Mouse (Mus musculus) stomach, embryonic 15.5 days (tissue): ENCODE results near the gene Rxfp4. TPM values are rescaled to one million over a fixed set of nuclear protein-coding genes. Genes with fewer than 3 reads are reported as not detected.

Experiments
- ATAC-seq: fragments of 200-750 bp; cut with Nextera tagmentation; 2 replicates; pipeline ENCODE4 v1.8.0; 2017; ENCODE audit warnings: low read depth, moderate number of reproducible peaks, moderate TSS enrichment; ENCODE audit not compliant: insufficient read depth, low FRiP score
- H3K27ac ChIP-seq: fragments of 300-500 bp; sonication (generic); 2 replicates; pipeline ENCODE4 v1.5.1; 2015; ENCODE audit warnings: mild to moderate bottlenecking, inconsistent platforms
- H3K27me3 ChIP-seq: fragments of 300-500 bp; sonication (generic); replicated peaks from 2 replicates; pipeline ENCODE4 v1.6.1; 2015; ENCODE audit warnings: inconsistent platforms
- H3K36me3 ChIP-seq: fragments of 300-500 bp; sonication (generic); 2 replicates; pipeline ENCODE4 v1.6.1; 2015; ENCODE audit warnings: inconsistent platforms
- H3K4me1 ChIP-seq: fragments of 300-500 bp; sonication (generic); 2 replicates; pipeline ENCODE4 v1.6.1; 2015; ENCODE audit warnings: inconsistent platforms
- H3K4me2 ChIP-seq: fragments of 300-500 bp; sonication (generic); 2 replicates; pipeline ENCODE4 v1.6.1; 2015; ENCODE audit warnings: mild to moderate bottlenecking, inconsistent platforms
- H3K4me3 ChIP-seq: fragments of 300-500 bp; sonication (generic); replicated peaks from 2 replicates; pipeline ENCODE4 v1.5.1; 2015; ENCODE audit warnings: inconsistent platforms
- H3K9ac ChIP-seq: fragments of 300-500 bp; sonication (generic); 2 replicates; pipeline ENCODE4 v1.6.1; 2015; ENCODE audit warnings: inconsistent platforms
- H3K9me3 ChIP-seq: fragments of 300-500 bp; sonication (generic); 2 replicates; pipeline ENCODE4 v1.6.1; 2016; ENCODE audit warnings: inconsistent platforms
- WGBS: fragments of 180-500 bp; shearing (Covaris S2); methylation state at CpG from one replicate; pipeline ENCODE4 v1.1.7; 2015; 5-methylcytosine and 5-hydroxymethylcytosine counted together
- polyA plus RNA-seq: library from polyadenylated mRNA; unstranded; fragments of >200 nt; fragmentation: Nextera tagmentation; extraction: Ambion mirVana; gene quantifications from 2 replicates; pipeline ENCODE4 v1.2.1, GENCODE M21; 2015

The Rxfp4 gene
- polyA plus RNA-seq, 1 experiment from 2014 or later: not detected

DNA sequence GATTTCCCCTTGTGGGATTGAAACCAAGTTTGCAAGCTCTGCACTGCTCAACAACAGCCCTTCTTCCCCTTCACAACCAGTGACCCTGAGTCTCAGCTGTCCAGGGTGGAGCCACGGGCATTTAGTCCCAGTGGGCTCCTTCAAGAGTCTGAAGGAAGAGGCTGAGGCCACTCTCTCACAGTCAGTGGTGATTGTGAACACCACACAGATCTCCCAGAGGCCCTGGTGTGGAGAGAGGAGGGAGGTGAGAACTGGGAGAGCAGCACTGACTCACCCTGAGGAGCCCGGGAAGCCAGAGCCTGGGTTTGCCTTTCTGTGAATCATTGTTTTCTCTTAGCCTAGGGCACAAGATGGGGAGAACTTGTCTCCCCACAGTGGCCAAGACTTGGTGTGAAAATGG lies 28.0 kb downstream of the Rxfp4 start:
- no peak for ATAC-seq
- H3K9me3 ChIP-seq: no peaks in the 10 kb centered on the region
- H3K9ac ChIP-seq: peak overlapping the region; percentile 4; the same call in 1 of the 2 replicates
- no peaks in the 10 kb centered on the region for H3K27me3 ChIP-seq
- peaks cover 44% of the 10 kb centered on the region for H3K4me1 ChIP-seq
- peak overlapping the region; percentile 97 for H3K27ac ChIP-seq
- H3K4me3 ChIP-seq: 0 out of 2 replicates have a peak overlapping the region, but pooled peaks have one; percentile 89
- 36% methylated on average over 2 of the region's 2 CpGs for WGBS
- peaks cover 12% of the 10 kb centered on the region for H3K36me3 ChIP-seq
- peak overlapping the region; percentile 74 for H3K4me2 ChIP-seq

DNA sequence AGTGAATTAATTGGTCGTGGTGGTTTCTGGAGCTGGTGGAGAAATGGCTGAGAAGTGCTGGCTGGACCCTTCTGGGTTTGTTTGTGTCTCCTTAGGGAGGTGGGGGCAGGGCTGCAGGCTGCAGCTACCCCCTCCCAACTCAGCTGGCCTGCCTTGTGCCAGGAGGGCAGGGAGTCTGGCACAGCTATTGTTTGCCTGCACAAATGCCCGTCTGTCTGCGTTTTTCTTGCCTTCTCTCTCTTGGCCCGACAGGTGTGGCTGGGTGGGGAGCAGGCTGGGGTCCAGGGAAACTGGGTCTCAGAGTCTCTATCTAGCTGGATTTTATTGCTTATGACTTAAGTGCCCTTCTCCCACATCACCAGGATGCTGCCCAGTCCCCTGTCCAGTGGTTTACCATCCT lies 28.6 kb downstream of the Rxfp4 start:
- Histone ChIP-seq H3K4me3 (peak overlapping the region; percentile 89), H3K4me1 (peaks cover 43% of the 10 kb centered on the region)

DNA sequence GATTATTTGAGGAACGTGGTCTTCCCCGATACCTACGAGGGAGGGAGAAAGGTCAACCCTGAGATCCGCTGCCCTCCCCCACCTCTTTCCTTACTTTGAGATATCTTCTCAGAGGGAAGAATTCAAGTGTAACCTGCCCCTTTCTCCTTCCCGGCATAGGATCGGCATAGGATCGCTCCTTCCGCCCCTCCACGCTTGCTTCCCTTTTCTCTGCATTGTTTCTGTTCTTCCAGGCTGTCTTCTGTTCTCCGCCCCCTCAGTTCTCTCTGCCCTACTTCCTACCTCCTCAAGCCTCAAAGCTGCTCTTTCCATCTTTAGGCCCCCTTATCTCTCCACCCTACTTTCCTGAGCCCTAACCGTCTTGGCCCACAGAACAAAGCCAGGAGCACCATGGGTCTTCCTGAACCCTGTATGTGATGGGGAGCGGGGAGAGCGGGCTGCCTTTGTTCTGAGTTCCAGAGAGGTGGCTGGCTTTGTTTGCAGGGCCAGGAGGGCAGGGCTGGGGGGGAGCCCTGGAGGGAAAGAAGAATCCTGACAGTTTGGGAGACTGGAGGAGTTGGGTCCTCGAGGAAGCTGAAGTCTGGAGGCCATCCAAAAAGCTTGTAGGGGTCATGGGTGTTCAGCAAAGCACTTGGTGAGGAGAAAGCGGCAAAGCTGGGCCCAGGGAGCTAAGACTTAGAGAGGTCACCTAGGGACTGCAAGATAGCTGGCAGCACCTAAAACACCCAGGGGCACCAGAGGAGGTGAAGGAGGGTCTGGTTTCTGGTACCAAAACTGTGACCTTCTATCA lies 29.4 kb downstream of the Rxfp4 start:
- peak overlapping the region; percentile 97 for H3K27ac ChIP-seq
- H3K9ac ChIP-seq: peak overlapping the region; percentile 93
- no peaks in the 10 kb centered on the region for H3K27me3 ChIP-seq
- H3K4me3 ChIP-seq: peak overlapping the region; percentile 89
- peaks cover 43% of the 10 kb centered on the region for H3K4me1 ChIP-seq
- under 1% methylated on average over 15 of the region's 15 CpGs for WGBS
- peak overlapping the region; percentile 74 for H3K4me2 ChIP-seq
- H3K36me3 ChIP-seq: 0 out of 2 replicates have a peak, but pooled peaks cover 6% of the 10 kb centered on the region
- ATAC-seq: no peak
- H3K9me3 ChIP-seq: no peaks in the 10 kb centered on the region

More for the DNA sequence above, 28.6 kb downstream of the Rxfp4 start:
- Histone ChIP-seq H3K9me3 (no peaks in the 10 kb centered on the region), H3K36me3 (0 out of 2 replicates have a peak, but pooled peaks cover 6% of the 10 kb centered on the region), H3K27me3 (no peaks in the 10 kb centered on the region), H3K9ac (no peak overlapping the region), H3K27ac (peak overlapping the region; percentile 97), H3K4me2 (peak overlapping the region; percentile 74)
- WGBS: 15% methylated on average over 4 of the region's 4 CpGs
- ATAC-seq: no peak

DNA sequence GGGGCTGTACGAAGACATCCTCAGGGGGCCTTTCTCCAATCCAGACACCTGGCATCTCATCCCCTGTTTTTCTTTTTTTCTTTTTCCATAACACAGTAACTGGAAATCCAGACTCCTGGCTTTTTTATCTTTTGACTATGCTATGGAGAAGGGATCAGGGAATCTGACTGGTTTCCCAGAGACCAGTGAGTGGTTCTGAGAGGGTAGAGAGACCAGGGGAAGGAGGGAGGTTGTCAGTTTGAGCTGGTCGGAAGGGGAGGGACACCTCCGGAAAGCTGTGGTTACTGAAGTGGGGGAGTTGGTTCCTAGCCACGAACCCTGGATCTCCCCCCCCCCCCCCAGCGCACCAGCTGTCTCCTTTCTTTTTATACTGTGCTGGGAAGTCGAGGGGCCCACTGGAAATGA lies 30.0 kb downstream of the Rxfp4 start:
- H3K27me3 ChIP-seq: no peaks in the 10 kb centered on the region
- peak overlapping the region; percentile 74 for H3K4me2 ChIP-seq
- H3K4me3 ChIP-seq: peak overlapping the region; percentile 89
- H3K27ac ChIP-seq: peak overlapping the region; percentile 97
- H3K9me3 ChIP-seq: no peaks in the 10 kb centered on the region
- H3K4me1 ChIP-seq: peaks cover 45% of the 10 kb centered on the region
- WGBS: 0% methylated on average over 5 of the region's 6 CpGs
- 0 out of 2 replicates have a peak, but pooled peaks cover 6% of the 10 kb centered on the region for H3K36me3 ChIP-seq
- peak; percentile 14; the same call in 1 of the 2 replicates for ATAC-seq
- H3K9ac ChIP-seq: peak overlapping the region; percentile 93; the same call in 1 of the 2 replicates

DNA sequence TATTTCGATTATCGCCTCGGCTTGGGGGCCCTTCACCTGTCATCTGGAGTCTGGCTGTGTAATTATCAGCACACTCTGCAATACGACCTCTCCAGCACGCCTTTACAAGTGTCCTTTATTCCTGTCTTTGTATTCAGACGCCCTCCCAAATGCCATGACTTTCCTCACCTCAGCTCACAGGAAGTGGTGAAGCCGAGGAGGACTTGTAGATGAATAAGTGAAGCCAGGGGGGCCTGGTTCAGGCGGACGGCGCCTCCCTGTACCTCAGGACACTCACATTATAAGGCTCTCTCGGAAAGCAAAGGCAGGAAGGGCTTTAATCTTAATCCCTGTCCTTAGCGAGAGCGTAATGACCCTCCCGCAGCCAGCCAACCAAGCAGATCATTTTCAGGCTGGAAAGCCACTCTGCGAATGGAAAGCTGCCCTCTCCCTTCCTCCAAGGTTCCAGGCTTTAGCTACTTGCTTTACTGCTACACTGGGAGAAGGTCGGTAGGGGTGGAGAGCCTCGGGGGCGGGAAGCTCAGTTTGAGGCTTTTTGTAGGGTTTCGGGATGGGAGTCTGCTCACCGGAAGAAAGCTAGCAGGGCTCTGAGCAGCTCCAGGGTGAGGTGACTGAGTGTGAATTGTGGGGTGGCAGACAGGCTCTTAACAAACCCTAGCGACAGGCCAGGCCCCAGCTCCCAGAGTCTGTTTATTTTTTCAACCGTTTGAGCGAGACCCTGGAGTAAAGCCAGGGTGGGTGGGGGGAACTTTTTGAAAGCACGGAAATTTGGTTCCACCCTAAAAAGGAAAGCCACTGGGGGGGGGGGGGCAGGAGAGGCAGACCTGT lies 30.6 kb downstream of the Rxfp4 start:
- under 1% methylated on average over 24 of the region's 24 CpGs for WGBS
- H3K27ac ChIP-seq: peak overlapping the region; percentile 97

DNA sequence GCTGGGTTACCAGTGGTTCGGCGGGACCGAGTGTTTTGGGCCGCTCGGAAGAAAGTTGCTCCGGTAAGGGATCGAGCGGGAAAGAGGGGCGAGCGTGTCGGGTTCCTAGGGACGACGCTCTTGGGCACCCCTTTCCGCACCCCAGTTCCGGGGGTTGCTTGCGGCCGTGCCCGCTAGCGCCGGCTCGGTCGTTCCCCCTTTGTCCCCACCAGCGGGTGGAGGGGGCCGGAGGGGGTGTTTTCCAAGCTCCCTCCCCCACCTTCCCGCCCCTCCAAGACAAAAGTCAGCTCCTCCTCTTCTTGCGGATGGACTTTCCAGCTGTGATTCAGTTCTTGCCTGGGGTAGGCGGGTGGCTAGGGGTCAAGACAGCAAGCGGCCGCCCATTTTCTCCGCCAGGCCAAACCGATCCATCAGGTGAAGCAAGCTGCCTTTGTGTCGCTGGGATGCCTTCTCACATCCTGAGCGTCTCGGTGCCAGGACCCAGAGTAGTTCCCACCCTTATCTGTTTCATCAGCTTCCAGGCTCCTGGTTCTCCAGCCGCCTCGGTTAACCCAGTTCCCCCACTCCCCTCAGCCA lies 31.3 kb downstream of the Rxfp4 start:
- under 1% methylated on average over 32 of the region's 36 CpGs for WGBS
- peaks cover 39% of the 10 kb centered on the region for H3K4me1 ChIP-seq

More for the DNA sequence above, 30.6 kb downstream of the Rxfp4 start:
- Histone ChIP-seq H3K4me1 (peaks cover 44% of the 10 kb centered on the region), H3K9ac (peak overlapping the region; percentile 93), H3K4me2 (peak overlapping the region; percentile 74), H3K36me3 (0 out of 2 replicates have a peak, but pooled peaks cover 6% of the 10 kb centered on the region), H3K4me3 (peak overlapping the region; percentile 89), H3K9me3 (no peaks in the 10 kb centered on the region), H3K27me3 (no peaks in the 10 kb centered on the region)
- ATAC-seq: peak; percentile 12; the same call in 1 of the 2 replicates

DNA sequence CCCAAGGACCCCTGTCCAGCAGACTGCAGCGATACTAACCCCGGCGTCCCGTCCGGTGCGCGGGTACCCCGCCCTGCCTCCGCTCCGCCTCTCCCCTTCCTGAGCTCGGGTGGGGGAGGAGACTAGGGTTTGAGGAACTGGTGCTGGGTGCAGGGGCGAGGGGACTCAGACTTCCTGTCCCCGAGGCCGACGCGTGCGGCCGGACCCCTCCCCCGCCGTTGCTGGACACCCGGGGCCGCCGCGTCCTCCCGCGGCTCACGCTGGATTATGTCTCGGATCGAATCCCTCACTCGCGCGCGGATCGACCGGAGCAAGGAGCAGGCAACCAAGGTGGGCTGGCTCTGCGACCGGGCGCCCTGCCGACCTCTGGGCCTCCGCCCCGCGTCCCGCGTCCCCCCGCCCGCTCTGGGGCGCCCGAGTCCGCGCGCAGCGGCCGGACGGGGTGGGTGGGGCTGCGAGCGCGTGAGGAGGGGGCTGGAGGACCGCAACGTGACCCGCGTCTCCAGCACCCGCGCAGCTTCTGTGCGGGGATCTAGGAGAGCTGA lies 31.9 kb downstream of the Rxfp4 start:
- Histone ChIP-seq H3K4me3 (peak overlapping the region; percentile 89), H3K36me3 (0 out of 2 replicates have a peak, but pooled peaks cover 1% of the 10 kb centered on the region), H3K4me2 (peak overlapping the region; percentile 74), H3K9ac (peak overlapping the region; percentile 93), H3K27me3 (no peaks in the 10 kb centered on the region), H3K4me1 (peaks cover 41% of the 10 kb centered on the region), H3K9me3 (no peaks in the 10 kb centered on the region), H3K27ac (peak overlapping the region; percentile 97)
- peak; percentile 67 for ATAC-seq
- WGBS: under 1% methylated on average over 62 of the region's 64 CpGs

More for the DNA sequence above, 31.3 kb downstream of the Rxfp4 start:
- Histone ChIP-seq H3K27me3 (no peaks in the 10 kb centered on the region), H3K9me3 (no peaks in the 10 kb centered on the region), H3K27ac (peak overlapping the region; percentile 97), H3K4me2 (peak overlapping the region; percentile 74), H3K4me3 (peak overlapping the region; percentile 89), H3K36me3 (0 out of 2 replicates have a peak, but pooled peaks cover 6% of the 10 kb centered on the region), H3K9ac (peak overlapping the region; percentile 93)
- peak; percentile 28; the same call in 1 of the 2 replicates for ATAC-seq

DNA sequence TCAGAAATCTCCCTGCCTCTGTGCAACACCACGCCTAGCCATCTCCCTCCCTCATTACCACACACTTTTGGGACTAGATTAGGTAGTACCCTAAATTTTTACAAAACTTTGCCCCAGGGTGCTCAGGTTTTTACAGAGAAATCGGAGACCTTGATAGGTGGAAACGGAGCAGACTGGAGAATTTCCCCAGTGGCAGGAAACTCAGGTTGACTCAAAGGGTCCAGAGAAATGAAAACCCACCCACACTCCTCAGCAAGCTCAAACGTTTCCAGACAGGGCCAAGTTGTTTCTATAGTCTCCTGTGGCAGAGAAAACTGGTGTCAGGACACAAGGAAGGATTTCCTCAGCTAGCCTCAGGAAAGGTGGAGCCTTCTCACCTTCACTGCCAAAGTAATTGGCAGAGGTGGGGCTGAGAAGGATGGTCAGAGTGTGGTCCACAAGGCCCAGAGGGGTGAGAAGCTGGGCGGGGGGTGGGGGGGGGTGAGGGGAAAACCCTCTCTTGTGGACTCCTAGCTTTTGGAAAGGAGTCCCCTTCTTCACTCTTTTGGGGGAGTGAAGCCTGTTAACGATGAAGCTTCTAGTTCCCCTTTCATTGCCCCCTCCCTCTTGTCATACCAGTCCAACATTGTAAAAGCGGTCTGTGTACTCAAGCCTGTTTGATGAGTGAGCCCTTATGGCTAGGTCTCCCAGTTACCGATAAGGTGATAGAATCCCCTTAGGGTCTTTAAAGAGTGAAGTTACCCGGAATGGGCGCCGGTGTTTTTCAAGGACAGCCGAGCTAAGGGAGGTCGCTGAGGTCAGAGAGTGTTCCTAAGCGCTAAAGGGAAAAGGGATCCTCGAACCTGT lies 32.6 kb downstream of the Rxfp4 start:
- H3K9ac ChIP-seq: peak overlapping the region; percentile 93
- H3K36me3 ChIP-seq: no peaks in the 10 kb centered on the region
- H3K4me2 ChIP-seq: peak overlapping the region; percentile 74
- peak overlapping the region; percentile 97 for H3K27ac ChIP-seq
- peaks cover 41% of the 10 kb centered on the region for H3K4me1 ChIP-seq
- no peaks in the 10 kb centered on the region for H3K9me3 ChIP-seq
- 15% methylated on average over 15 of the region's 15 CpGs for WGBS
- no peaks in the 10 kb centered on the region for H3K27me3 ChIP-seq
- no peak for ATAC-seq
- H3K4me3 ChIP-seq: peak overlapping the region; percentile 89

DNA sequence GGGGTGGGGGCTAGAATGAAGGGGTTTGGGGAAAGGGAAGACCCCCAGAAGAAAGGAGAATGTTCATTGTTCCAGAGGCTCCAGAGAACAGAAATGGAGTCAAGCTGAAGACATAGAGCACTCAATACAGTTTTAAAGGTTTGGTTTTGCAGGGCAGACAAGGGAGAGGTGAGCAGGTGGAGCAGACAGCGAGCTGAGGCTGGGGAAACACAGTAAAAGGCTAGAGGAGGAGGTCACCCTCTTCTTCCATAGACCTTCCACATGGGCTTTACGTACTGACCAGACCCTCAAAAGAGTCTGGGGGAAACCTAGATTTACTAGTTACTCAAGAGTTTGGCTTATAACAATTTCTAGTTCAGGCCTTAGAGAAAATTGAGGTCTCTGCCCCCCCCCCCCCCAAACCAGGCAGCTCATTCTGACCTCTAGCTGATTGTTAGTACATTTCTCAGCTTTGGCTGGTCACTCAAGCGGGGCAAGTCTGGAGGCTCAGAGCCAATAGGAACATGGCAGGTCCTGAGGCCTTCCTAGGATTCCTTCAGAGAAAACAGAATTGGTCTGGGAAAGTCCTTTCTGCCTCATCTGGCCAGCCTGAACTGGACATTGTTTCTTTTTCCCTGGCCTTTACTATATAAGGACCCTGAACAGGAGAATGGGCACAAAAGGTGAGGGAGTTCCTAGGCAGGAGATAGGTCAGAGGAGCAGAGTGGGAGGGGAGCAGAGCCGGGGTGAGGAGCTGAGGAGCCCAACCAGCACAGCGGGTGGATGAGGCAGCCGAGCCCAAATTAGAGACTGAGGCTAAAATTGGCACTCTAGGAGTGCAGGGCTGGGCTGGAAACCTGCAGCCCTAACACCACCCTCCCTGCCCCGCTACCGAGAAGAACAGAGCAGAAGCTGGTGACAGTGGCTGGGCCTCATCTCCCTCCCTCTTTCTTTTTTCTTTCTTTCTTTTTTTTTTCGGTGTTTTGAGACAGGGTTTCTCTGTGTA lies 33.5 kb downstream of the Rxfp4 start:
- Histone ChIP-seq H3K9ac (no peak overlapping the region), H3K27ac (no peak overlapping the region), H3K4me3 (no peak overlapping the region), H3K27me3 (no peaks in the 10 kb centered on the region), H3K4me1 (peaks cover 37% of the 10 kb centered on the region), H3K4me2 (no peak overlapping the region), H3K36me3 (no peaks in the 10 kb centered on the region), H3K9me3 (no peaks in the 10 kb centered on the region)
- no peak for ATAC-seq
- 57% methylated on average over 9 of the region's 9 CpGs for WGBS
